Mouse (Mus musculus): ENCODE data around the gene Drd2. TPM values are rescaled to one million over a fixed set of nuclear protein-coding genes. Genes with fewer than 3 reads are reported as not detected.

The Drd2 gene
- polyA plus RNA-seq, 1 experiment, result 0.02 TPM

DNA sequence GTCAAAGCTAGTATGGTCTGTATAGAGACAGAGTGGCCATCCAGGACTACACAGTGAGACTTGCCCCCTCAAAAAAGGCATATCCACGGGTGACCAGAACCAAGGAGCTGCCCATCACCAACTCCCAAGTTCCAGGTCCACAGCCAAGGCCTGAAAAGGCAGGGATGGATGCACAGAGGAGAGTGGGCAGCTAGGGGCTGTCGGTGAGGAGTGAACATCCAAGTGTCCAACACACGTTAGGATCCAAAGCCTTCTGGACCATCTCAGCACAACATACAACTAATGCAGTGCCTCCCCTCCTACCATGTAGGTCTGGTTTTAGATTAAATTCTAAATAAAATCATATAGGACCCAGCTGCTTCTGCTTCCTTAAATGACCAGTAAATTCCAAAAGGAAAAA is 115.7 kb downstream of the Drd2 start:
- H3K36me3 ChIP-seq (ENCODE audit: control insufficient read depth, insufficient read depth), result no peaks in the 10 kb centered on the region
- H3K79me3 ChIP-seq (ENCODE audit: low read depth), result no peaks in the 10 kb centered on the region
- no peak overlapping the region for H3K4me3 ChIP-seq (ENCODE audit: insufficient read depth, poor library complexity, severe bottlenecking)
- no peaks in the 10 kb centered on the region for H3K27me3 ChIP-seq (ENCODE audit: control insufficient read depth, insufficient read depth, insufficient read length)
- no peaks in the 10 kb centered on the region for H3K79me2 ChIP-seq (ENCODE audit: control insufficient read depth, insufficient read depth)
- TF ChIP-seq USF1 (IDR thresholded peaks at IDR 0.05; ENCODE audit: low read depth) (no peak), MYOD1 (IDR thresholded peaks at IDR 0.05; ENCODE audit: control insufficient read depth, insufficient read length, low read depth) (no peak), MAX (IDR thresholded peaks at IDR 0.05) (no peak), MYOG (IDR thresholded peaks at IDR 0.05; ENCODE audit: control insufficient read depth, extremely low read depth, insufficient read length) (no peak), CEBPB (IDR thresholded peaks at IDR 0.05; ENCODE audit: low read depth) (no peak), FOSL1 (IDR thresholded peaks at IDR 0.05; ENCODE audit: insufficient read depth, low read length, poor library complexity, severe bottlenecking) (no peak), CTCF (IDR thresholded peaks at IDR 0.05; ENCODE audit: control insufficient read depth, insufficient read depth, insufficient read length) (no peak)
- no peak overlapping the region for H3ac ChIP-seq (ENCODE audit: control insufficient read depth, insufficient read length, low read depth)

Other genes starting within 250 kb of the Drd2 start
- not detected for gene Gm4894, start 90.1 kb upstream of the Drd2 start, polyA plus RNA-seq (2012; fragmentation: generic; extraction: Trizol)
- gene Ankk1, start 86.4 kb downstream of the Drd2 start, polyA plus RNA-seq (2012; fragmentation: generic; extraction: Trizol), result not detected
- gene Ttc12, start 145.6 kb downstream of the Drd2 start, polyA plus RNA-seq (2012; fragmentation: generic; extraction: Trizol), result 2.4 TPM